Mouse (Mus musculus) lung, postnatal 10 days (tissue): ENCODE measurements around the gene Col25a1.

Source experiments
- DNase-seq: peaks from one replicate; pipeline ENCODE4 v3.0.0; 2021

The Col25a1 gene

DNA sequence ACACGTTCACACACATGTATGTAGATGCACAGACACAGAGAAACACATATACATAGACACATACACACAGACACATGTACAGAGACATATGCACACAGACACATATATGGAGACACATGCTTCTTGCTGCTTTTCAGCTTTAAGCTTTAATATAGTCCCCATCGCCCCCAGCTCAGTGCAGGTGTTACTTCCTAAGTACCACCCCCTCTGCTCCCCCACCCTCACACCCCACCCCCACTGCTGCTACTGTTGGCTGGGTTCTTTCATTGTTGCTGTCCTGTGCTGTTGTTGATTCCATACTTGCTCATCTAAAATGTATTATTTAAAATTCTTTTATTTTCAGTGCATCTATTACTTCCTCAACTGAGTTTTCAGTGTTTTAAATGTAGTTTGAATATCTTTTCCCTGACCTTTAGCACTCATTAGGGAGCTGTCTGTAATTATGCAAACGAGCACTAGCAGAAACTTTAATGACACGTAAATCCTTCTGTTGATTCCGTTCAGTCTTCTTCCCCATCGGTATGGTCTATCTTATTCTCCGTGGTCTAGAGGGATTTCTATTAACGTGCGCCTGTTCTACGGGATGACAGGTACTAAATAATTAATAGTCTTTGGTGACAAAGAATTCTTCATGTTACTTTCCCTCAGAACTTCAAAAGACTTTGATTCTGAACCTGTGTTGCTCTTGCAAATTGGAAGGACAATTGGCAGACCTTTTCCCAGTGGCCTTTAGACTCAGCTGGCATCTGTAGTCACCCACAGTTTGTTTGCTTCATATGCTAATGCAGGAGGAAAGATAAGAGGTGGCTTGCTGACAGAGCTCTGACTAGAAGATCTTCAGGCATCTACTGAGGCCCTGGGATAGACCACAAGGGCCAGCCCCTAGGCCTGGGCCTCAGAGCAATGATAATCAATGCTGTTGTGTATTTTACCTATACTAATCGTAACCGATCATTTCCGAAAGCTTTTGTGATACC is 196.0 kb downstream of the Col25a1 start:
- no peak for DNase-seq

DNA sequence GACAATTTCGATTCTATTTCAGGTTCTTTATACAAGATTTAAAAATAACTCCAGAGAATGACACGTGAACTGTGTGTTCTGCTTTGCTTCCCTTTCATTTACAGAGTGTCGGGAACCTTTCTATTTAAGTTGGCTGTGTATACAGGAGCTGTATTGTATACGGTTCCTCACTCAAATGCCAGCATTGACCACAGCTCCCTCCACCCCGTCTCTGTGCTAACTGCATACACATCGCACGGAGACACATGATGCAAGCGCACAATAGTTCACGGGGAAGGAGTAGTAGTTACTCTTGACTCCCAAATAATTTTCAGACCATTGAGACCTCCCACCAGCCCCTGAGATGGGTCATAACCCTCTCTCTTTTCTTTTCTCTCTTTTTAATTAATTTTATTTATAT is 197.6 kb downstream of the Col25a1 start:
- DNase-seq: no peak

DNA sequence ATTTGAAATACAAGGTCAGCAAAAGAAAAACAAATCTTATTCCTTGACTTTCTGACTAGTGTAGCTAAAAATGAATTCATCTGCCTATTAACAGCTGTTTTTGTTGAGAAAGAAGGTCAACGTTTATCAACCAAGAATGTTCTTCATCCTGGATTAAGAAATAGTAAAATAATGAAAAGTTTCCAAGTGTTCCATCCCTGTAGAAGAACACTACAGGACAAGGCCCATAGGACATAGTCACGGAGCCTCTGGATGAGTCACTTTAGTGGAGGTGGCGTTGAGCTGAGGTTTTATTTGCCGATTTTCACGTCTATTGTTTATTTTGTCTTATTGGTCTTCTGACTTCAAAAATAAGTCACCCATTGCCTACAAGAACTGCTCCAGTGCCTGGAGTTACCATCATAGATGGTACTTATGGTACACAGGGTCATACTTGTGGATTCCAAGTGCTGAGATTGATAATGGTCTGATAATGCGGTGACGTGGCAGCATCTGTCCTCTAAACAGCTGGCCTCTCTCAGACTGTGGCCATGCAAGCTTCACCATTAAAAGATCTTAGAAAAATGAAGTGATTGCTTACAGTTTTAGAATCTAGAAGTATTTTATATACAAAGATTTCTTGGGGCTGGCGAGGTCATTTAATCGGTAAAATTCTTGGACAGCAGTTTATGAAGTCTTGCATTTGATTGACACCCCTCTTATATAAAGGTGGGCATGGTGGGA is 198.7 kb downstream of the Col25a1 start:
- DNase-seq: no peak

DNA sequence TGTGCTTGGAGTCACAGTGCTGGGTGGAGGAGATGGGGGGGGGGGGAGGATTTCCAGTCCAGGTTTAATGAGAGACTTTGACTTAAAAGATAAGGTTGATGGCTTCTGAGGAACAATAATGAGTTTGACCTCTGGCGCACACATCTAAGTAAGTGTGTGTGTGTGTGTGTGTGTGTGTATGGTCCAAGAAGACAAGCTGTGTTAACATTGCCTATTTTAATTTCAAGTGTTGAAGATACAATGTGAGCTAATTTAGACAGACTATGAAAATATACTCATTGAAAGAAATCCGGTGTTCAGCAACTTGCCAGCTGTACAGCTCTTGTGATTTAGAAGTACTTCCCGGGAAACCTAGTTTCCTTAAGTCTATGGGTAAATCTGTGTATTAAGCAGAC is 199.3 kb downstream of the Col25a1 start:
- no peak for DNase-seq

DNA sequence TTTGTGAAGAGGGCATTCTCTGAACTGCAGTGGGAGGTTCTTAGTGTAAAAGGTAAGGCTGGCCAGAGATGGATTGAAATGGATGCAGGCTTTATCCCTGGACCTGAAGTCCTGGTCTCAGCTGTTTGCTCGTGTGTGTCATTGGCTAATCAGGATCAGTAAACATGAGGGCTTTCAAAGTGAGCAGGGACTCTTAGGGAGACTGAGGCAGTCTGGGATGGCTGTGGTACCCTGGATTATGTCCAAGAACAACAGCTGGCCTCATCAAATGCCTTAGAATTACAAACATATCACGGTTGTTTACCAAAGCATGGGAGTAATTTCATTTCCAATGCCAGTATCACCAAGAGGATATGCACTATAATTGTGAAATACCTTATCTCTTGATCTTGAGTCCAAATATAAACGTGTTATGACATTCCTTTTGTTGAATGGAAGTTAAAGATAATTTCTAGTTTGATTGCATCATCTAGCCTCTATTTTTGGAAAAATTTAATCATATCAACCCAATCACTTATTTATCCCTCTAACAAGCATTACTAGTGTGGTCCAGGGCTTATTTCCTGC is 201.1 kb downstream of the Col25a1 start:
- DNase-seq: no peak

DNA sequence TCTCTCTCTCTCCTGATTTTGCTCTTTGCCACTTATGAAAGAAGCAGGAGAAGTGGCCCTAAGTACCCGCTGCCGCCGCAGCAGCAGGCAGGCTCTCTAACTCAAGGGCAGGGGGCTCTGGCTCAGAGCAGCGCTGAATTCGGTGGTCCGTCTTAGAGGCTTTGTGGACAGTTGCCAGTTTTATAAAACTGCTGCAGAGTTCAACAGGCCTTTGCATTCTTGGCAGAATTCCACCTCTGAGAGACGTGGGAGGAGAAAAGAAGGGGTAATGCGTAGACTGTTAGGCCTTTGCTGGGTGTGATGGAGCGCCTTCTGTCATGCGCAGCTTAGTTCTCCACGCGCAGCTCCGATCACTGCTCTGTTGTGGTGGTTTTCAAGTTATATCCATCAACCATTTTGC is 206.6 kb downstream of the Col25a1 start:
- DNase-seq: peak; percentile 76

DNA sequence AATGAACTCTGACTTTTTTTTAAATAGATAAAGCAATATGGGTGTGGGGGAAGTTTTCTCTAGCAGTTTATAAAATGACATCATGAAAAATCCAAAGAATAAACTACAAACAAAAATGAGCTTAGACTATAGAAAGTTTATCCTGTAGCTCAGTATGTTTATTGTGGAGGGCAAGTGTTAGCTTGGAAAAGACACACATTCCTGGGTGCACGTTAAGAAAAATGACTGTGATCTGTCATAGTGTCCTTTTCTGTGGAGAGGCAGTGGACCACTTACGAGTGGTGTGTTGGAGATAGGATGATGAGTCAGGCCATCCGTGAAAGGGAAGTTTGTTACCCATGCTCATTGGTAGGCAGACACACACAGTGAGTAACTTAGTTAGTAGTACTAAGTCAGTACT is 207.1 kb downstream of the Col25a1 start:
- no peak for DNase-seq

DNA sequence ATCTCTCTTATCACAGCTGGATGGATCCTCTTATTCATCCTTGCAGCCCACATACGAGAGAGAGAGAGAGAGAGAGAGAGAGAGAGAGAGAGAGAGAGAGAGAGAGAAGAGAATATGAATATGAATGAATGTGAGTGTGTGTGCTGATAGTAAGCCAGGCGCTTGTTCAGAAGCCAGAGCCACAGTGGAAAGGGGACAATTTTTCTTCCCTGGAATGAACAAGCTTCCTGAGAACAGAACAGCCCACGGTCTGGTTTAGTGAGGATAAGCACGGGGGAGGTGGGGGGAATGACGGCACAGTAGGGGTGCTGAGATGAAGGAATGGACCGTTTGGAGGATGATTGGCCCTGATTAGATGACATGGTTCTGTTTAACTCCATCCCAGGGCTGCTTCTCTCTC is 218.9 kb downstream of the Col25a1 start:
- DNase-seq: no peak

DNA sequence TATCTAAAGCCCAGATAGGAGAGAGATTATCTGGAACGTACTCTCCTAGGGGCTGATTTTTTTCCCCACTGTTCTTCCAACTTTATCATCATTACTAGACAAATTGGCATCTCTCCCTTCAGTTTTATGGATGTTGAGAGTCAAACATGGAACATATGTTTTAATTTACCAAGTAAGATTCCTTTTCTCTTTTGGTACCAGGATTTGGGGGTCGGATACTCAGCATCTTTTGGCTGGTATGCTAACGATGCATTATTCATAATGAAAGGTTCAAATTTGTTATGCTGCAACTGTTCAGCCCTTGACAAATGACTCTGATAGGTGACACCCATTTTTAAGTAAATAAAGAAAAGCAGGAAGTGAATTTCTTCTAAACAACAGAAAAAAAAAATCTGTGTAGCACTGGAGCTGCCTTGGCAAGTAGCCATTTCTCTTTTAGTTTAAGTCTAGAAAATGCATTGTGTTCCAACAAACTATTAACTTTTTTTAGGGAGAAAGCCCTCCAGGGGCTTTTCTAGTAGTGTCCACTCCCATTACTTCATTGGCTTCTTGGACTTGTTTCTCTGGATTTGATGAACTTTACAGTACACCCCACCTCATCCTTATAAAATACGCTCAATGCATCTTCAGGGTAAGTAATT is 223.2 kb downstream of the Col25a1 start:
- no peak for DNase-seq

DNA sequence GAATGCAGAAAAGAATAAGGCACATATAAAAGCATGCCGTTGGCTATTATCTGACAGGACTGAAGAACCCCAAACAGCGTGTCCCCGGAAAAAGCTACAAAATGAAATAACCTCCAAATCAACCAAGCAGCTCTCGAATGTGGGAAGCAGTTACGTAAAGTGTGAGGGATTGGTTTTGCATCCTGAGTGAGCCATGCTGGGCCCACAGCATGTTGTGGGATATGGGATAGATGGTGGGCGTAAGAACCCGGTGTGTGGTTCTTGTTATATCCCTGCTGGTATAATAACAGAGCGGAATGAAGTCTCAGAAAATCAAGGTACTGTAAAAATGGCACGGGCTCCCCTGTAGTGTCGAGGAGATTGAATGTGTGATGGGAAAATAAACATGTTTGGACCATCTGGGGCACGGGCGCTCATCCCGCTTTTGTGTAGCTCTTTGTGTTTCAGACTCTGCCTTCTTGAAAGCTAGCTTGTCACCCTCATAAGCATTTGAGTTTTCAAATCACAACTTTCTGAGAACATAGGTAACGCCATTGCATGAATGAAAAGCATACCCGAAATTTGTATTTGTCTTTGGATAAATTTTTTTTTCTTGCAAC is 225.4 kb downstream of the Col25a1 start:
- no peak for DNase-seq

DNA sequence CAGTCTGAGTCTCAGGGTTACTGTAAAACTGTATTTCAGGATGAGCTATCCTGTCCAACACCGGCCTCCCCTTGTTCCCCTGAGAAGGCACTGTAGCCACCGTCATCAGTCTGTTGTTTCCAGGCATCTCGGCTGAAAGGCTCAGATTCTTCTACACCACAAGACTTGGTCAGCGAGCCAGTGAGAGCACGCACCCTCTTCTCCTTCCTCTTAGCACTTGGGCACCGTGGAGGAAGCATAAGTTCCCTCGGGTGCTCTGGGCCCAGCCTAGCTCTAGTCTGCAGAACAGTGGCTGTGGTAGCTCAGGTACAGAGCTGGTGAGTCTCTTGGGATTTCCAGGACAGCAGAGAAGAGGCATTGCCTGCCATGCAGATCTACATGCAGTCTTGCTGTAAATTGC is 229.5 kb downstream of the Col25a1 start:
- DNase-seq: no peak

DNA sequence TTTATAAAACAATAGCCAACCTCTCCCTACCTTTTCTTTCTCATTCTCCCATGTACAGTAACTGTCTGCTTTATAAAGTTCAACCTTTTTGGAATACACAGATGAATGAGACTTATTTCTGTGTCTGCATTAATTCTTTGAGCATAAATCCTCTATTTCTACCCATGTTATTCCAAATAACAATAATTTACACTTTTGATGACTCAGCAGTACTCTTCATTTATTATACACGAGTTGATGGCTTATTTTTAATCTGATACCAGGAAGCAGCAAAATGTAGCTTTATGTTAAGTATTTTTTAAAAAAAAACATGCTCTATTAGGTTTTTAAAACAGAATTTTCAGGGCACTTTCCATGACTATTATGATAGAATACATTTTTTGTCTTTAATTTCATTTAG is 230.6 kb downstream of the Col25a1 start:
- DNase-seq: no peak

DNA sequence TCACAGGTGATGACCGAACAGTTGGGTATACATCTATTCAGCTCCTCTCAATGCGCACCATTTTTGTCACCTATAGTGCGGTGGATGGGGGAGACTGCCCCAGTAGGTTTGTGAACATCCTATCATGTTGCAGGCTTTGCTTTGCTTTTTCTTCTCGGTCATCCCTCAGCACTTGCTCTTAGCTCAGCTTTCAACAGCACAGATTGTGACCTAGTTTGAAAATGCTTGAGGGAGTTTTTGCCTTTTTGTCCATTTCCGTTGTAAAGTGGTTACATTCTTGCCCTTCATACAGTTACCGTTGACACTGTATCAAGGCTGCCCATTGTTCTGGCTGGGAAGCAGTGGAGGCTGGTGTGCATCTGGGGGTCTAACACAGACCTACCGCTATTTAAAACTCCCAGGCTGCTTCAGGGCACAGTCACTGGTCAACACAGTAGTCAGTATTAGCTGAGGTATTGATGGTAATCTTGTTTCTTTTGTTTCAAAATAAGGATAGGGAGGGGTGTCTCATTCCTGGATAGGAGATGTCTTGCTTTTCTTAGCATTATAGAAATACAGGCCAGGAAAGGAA is 231.6 kb downstream of the Col25a1 start:
- no peak for DNase-seq

DNA sequence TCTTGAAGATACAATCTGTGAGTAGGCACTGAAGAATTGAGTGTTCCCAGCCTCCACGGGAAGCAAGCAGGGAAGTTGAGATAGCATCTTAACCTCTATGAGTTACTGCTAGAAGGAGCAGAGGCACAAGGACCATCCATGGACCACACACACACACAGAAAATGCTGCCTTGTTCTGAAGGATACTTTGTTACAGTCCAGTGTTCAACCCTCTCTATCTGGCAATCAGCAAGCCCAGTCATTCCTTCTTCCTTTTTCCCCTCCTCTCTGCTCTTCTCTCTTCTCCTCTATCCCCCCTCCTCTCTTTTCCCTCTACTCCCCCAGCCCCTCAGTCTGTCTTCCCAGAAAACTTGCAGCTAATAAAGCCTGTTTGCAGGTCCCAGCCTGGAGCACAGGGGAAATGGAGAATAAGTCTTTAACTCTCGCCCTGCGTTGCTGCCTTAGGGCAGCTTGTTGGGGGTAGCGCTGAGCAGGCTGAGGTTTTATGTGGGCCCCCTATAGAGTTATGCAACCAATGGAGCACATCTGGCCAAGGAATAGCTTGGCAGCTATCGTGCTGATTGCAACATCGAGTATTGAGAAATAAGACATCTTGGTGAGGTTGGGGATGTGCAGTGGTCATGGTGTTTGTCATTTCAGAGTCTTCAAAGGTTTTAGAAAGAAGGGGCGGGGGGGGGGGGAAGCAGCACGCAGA is 235.8 kb downstream of the Col25a1 start:
- peak; percentile 36 for DNase-seq

DNA sequence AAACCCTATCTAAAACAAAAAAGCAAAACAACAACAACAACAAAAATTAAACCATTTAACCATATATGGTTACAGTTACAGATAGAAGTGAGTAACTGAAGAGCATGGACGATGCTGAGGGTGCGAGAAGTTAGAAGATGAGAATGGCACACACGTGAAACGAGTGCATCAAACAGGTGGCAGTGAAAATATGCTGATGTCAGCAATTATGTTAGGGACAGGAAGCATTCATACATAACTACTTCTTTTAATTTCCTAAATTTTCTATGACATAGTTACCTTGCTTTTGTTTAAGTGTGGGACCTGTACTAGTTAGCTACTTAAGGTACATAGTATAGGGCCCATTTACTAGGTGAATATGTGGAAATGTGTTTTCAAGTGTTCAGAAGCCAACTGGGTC is 237.1 kb downstream of the Col25a1 start:
- DNase-seq: no peak

DNA sequence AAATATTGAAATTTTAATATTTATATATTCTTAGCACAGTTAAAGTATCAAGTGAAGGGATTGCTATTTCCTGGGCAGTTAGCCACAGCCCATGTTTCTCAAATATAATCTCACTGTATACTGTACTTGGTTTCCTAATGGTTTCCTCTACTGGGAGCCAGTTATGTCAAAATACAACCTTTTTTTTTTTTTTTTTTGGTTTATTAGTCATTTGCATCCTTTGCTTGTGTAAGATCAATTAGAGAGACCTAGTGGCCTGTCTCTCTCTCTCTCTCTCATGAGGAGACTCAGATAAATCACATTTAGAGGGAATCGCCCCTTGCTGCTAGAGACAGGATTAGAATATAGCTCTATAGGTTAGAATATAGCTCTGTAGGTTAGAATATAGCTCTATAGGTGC is 237.8 kb downstream of the Col25a1 start:
- DNase-seq: no peak

DNA sequence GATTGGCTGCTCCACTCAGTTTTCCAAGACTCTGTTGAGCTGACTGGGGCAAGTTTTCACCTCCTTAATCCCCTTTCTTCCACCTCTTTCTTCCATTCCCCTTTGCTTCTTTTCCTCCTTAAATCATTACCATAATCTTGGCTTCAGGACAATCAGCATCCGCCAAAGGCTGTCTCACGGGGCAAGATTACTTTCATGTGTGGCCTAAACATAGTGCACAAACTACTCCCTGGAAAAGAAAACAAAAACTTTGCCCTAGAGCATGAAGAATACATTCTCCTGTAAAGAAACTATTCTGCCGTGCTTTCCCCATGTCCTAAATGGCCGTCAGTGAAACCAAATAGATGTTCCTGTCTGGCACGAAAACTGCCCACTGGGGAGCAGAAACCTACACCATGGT is 238.9 kb downstream of the Col25a1 start:
- DNase-seq: no peak

DNA sequence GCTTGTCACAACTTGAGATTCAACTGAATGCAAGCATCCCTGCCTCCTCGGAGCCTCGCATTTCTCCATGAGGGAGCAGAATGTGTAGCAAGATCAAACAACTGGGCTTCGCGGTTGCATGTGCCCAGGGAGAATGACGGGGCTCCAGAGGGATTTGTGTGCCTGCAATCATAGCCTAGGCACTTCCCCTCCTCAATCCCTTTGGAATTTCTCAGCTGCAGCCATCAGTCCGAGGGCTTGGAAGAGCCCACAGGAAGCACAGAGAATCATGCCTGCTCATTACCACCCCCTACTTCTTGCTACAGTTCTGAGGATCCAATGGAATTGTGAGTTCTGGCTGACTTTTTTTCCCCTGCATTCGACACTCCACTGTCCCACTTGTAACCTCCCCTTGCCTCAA is 241.8 kb downstream of the Col25a1 start:
- no peak for DNase-seq

DNA sequence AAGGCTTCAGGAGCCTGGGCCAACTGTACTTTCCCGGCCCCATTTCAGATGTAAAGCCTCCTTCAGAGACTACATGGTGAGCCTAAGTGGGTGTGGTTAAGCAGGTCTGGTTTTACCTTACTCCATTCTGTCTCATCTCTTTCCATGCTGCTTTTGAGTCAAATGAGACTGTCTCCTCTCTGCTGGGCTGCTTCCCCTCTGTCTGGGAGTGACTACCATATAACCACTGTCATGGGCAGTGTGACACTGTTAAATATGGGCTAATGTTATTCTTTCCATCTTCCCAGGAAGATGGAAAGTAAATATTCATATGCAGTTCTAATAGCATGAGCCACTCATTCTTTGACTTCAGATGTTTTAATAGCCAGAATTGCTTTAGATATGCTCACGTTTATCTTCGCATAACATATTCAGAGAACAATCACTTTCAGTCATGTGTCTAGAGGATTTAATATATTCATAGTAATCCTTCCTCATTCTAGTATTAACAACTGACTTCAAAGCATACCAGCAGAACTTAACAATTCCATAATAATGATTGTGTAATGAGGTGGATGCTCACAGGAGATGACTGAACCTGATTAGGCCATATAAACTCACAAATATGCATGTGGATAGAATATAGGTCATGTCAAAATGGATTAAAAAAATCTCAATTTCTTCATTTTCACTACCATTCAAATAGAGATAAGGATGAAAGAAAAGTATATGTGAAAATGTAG is 243.5 kb downstream of the Col25a1 start:
- no peak for DNase-seq

DNA sequence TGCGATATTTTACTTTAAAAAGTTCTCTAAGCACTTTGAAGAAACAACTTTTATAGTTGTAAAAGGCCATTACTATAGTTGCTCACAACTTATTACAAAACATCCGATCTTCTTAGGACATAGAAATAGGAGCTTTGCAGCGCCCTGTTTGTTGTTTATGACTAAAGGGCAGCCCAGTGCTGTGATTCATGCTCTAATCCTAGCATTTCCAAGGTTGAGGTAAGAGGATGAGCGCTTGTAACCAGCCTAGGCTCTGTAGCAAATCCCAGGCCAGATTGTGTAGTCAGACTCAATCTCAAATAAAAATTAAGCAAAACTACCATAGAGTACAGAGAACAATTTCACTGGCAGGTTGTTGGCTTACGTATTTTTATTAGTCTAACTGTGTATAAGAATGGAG is 246.5 kb downstream of the Col25a1 start:
- no peak for DNase-seq

DNA sequence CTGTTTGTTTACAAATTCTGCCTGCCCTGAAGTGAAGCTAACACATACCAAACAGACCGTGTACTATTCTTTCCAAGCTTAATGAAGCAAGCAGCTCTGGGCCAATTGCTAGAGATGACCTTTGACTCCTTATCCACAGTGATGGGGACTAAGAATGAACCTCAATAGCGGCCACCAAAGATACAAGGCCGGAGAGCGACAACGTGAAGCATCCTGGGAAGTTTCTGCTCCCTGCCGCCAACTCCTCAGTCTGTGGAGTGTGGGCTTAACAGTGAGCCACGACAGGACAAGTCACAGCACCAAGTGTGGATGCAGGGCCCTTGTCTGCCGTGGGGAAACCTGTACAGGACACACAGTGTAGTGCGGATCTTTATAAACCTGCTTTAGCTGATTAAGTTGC is 247.3 kb downstream of the Col25a1 start:
- DNase-seq: no peak
